35 mouse cellular contexts compared by ENCODE assay signal in the genomic region with DNA sequence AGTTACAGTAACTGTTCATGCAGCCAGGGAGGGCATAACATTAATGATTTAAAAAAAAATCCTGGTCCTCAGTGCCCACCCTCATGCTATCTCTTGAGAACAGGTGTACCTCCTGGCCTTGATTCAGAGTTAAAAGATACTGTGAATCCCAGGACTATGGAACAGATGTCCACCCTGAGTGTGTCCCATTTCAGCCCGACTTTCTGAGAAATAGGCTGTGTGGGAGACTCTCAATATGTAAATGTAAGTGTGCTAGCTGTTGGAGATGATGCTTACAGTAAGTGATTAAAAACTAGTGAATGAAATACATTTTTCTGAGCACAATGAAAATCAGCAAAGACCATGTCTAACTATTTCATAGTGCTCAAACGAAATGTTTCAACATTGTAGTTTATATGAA.
"Had no signal": no experiment of that assay in that cellular context is flagged by ENCODE, and none has a peak within 500 bp of the region (broad histone marks: within the 10 kb centered on the region; RNA-seq: fewer than 3 reads in every experiment).

No protein-coding gene starts in this region.

- ATAC-seq: hindbrain, embryonic 16.5 days; hindbrain, postnatal 0 days; inflammation-experienced regulatory T-cells, adult 6 months; intestine, embryonic 15.5 days; intestine, embryonic 16.5 days; intestine, postnatal 0 days had no signal

- H3K36me3 ChIP-seq: heart, embryonic 12.5 days; heart, embryonic 13.5 days; heart, embryonic 15.5 days; hindbrain, embryonic 10.5 days; hindbrain, embryonic 12.5 days; hindbrain, embryonic 13.5 days; hindbrain, embryonic 15.5 days; intestine, embryonic 15.5 days; kidney, embryonic 15.5 days had no signal

- DNase-seq: heart, postnatal 10 days; heart, postnatal 14 days; heart, postnatal 36 days; heart, postnatal 4 days; kidney, adult 11 months; kidney, adult 18-20 months; kidney, adult 2 months; kidney, adult 8-10 months; kidney, adult 9 months; kidney, postnatal 10 days; kidney, postnatal 14 days; kidney, postnatal 25 days; kidney, postnatal 36 days; kidney, postnatal 4 days; layer of hippocampus, adult 9-11 months; layer of hippocampus, postnatal 36 days had no signal

- H3K9me3 ChIP-seq: heart, embryonic 12.5 days; heart, embryonic 13.5 days; heart, embryonic 15.5 days; hindbrain, embryonic 10.5 days; hindbrain, embryonic 12.5 days; hindbrain, embryonic 13.5 days; hindbrain, embryonic 15.5 days; intestine, embryonic 15.5 days; kidney, embryonic 15.5 days had no signal

- H3K27me3 ChIP-seq: heart, embryonic 12.5 days; heart, embryonic 13.5 days; heart, embryonic 15.5 days; hindbrain, embryonic 12.5 days; hindbrain, embryonic 13.5 days; hindbrain, embryonic 15.5 days; intestine, embryonic 15.5 days; kidney, embryonic 15.5 days had no signal

- H3K4me3 ChIP-seq: heart, embryonic 12.5 days; heart, embryonic 13.5 days; heart, embryonic 15.5 days; hindbrain, embryonic 10.5 days; hindbrain, embryonic 12.5 days; hindbrain, embryonic 13.5 days; hindbrain, embryonic 15.5 days; intestine, embryonic 15.5 days; kidney, embryonic 15.5 days; layer of hippocampus, adult 2 months; left cerebral cortex, adult 2 months had no signal

- H3K4me2 ChIP-seq: heart, embryonic 11.5 days; heart, embryonic 12.5 days; heart, embryonic 13.5 days; heart, embryonic 15.5 days; hindbrain, embryonic 12.5 days; hindbrain, embryonic 13.5 days; hindbrain, embryonic 14.5 days; hindbrain, embryonic 15.5 days; intestine, embryonic 15.5 days; kidney, embryonic 15.5 days had no signal

- H3K27ac ChIP-seq: heart, embryonic 13.5 days; heart, embryonic 15.5 days; hindbrain, embryonic 10.5 days; hindbrain, embryonic 12.5 days; hindbrain, embryonic 13.5 days; hindbrain, embryonic 14.5 days; hindbrain, embryonic 15.5 days; hindbrain, postnatal 0 days; intestine, embryonic 15.5 days; kidney, embryonic 15.5 days; kidney, postnatal 0 days; layer of hippocampus, adult 2 months; left cerebral cortex, adult 2 months had no signal

- H3K4me1 ChIP-seq: heart, embryonic 12.5 days; heart, embryonic 15.5 days; hindbrain, embryonic 10.5 days; hindbrain, embryonic 12.5 days; hindbrain, embryonic 13.5 days; hindbrain, embryonic 15.5 days; intestine, embryonic 15.5 days; kidney, embryonic 15.5 days had no signal

- H3K9ac ChIP-seq: heart, embryonic 12.5 days; heart, embryonic 13.5 days; heart, embryonic 15.5 days; hindbrain, embryonic 12.5 days; hindbrain, embryonic 13.5 days; hindbrain, embryonic 14.5 days; hindbrain, embryonic 15.5 days; intestine, embryonic 15.5 days; kidney, embryonic 15.5 days had no signal
